Mouse (Mus musculus) brain, embryonic 14.5 days (tissue): ENCODE measurements around the gene Slc40a1.

Source experiments
- CTCF ChIP-seq: fragments of 200-500 bp; IDR thresholded peaks from 2 replicates; pipeline ENCODE4 v1.5.1; 2012; ENCODE audit warnings: inconsistent platforms, mild to moderate bottlenecking, moderate library complexity, borderline replicate concordance; ENCODE audit not compliant: insufficient read depth, insufficient read length; ENCODE audit errors: extremely low read depth
- POLR2A ChIP-seq: fragments of 200-500 bp; IDR thresholded peaks from 2 replicates; pipeline ENCODE4 v1.6.1; 2012; ENCODE audit warnings: mild to moderate bottlenecking, inconsistent platforms, borderline replicate concordance; ENCODE audit not compliant: poor library complexity, insufficient read depth, insufficient read length, severe bottlenecking; ENCODE audit errors: extremely low read depth

- no peak for TF ChIP-seq POLR2A
- TF ChIP-seq CTCF = no peak
These were observed 60.6 kb downstream of the Slc40a1 start for GRCm38 (mm10) chr1:45865727-45866126.
